Mouse (Mus musculus): ENCODE measurements around the gene Rpusd4.

Gene Rpusd4

DNA sequence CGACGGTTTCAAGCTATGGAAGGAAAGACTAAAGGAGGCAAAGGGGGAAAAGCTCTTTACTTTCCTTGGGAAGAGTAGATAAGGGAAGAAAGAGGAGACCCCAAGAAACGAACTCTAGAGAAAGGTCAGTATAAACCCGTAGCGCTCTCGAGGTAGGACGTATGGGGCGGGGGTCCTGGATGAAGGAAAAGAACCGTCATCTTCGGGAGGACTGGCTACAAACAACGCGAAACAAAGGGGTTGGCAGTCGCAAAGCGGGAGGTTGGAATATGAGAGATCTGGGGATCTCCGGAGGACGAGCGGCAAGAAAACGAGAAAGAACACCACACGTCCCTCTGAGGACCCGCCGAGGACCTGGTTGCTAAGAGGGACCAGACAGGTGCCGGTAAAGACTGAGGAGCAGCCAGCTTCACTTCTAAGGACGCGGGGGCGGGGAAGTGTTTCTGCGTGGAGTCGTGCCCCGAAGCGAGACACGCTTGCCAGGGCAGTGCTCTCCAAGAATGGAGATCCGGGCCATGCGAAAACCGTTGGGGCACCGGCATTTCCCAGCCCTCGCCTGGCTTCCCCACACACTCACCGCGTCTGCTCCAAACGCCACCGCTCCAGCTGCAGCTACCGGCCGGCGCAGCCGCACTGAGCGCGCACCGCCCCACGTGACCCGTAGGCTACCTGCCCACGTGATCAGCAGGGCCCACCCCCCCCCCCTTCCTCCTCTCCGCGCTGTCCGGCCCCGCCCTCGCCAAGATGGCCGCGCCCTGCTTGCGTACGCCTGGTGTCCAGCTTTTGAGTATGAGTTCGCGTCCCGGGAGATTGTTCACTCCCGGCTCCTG, at the start of gene Rpusd4, which contains the start of gene Fam118b:
Rpusd4 (plus strand) TSS at position 720 of the 830 bp plus-strand sequence.
Fam118b (minus strand) TSS at position 660 of the 830 bp plus-strand sequence.
- in situ Hi-C loops (cut with MboI, MseI): loop anchor here (5.0 kb wide), 1 partner anchor 55 kb away; the partner anchor contains the start of gene Foxred1

DNA sequence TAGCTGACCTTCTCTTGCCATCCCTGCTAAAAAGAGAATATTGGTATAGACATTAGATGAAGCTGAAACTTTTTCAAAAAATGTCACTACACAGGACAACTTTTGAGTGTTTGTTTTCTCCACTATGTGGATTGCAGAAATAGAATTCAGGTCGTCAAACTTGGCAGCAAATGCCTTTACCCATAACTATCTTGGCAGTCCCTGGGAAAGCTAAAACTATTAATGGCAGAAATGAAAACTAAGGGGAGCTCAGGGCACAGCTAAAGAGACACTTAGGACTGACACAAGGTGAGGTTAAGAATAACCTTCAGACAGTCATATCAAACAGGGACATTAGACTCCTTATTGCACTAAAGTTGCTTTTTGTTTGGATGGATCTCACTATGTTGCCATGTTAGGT, 49.7 kb upstream of the Rpusd4 start:
- in situ Hi-C loops (cut with MboI, MseI): no loop called here

DNA sequence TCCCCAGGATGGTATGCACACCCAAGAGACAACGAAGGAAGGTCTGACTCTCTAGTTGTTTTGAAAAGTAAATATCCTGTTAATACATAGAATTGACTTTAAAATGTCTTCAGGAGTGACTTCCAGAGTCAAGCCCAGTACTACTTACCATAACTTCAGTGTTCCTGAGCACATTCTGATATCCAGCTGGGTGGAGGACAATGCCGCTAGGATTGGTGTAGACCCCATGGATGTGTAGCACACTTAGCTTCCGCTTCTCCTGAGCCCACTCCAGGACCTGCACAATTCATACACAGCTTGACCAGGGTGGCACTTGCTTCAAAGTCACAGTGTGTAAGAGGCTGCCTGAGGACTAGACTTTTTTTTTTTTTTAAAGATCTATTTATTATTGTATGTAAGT, 44.2 kb upstream of the Rpusd4 start:
- in situ Hi-C loops (cut with MboI, MseI): no loop called here

DNA sequence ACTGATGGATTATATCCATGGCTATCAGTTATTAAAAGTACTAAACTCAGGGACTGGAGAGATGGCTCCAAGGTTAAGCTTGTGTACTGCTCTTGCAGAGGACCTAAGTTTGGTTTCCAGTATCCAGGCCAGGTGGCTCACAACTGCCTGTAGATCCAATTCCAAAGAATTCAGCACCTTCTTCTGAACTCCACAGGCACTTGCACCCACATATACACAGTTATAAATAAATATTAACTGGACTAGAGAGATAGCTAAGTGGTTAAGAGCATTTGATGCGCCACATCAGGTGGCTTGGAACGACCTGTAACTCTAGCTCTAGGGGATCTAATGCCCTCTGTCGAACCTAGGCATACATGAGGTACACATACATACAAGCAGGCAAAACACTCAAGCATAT, 39.0 kb upstream of the Rpusd4 start:
- in situ Hi-C loops (cut with MboI, MseI): no loop called here

DNA sequence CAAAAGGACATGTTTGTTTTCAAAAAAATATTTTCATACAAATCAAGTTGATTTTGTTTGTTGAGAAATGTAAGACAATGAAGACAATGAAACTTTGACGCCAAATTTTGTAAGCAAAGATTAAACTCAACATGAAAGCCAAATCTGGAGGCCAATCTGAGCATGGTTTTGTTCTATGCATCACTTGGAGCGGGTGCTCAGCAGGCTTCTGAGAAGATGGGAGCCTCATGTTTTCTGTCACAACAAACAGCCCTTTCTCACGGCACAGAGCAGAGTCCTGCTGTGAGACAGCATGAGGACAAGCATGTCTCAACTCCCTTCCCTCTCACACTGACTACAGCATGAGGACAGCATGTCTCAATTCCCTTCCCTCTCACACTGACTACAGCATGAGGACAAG, 31.7 kb upstream of the Rpusd4 start:
- in situ Hi-C loops (cut with MboI, MseI): no loop called here

DNA sequence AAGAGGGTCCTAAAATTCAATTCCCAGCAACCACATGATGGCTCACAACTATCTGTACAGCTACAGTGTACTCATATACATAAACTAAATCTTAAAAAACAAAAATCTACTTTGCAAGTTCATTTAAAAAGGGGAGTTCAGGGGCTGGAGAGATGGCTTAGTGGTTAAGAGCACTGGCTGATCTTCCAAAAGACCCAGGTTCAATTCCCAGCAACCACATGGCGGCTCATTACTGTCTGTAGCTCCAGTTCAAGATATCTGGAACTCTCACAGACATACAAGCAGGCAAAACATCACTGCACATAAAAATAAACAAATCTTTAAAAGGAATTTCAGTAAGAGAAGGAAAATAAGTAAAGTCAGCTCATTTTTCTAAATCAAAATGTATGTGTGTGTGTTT, 29.3 kb upstream of the Rpusd4 start:
- in situ Hi-C loops (cut with MboI, MseI): no loop called here

DNA sequence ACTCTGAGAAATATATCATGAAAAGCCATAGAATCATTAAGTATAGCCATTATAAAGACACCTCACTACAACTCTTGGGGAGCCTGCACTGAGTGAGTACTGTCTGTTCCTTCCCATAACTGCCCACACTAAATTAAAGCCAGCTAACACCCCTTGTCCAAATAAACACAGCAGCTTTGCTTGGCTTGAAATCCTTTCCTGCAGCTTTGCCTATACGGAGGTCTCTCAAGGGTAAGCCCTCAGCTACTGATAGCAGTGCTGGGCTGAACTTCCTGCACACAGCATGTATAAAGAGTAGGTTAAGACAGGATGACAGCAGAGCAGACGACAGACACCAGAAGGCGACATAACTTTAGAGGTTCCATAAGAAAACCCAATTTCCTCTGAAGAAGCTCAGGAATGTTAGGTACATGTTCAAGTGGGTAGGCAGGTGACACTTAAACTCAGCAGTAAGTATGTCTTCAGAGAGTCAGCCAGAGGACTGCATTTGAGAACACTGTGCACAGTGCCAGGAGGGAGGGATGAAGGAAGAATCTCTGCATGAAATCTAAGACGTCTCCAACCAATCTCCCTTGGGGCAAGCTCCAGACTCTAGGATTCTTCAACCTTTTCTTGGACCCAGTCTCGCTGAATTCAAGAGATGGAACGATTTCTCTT, 28.6 kb upstream of the Rpusd4 start:
- in situ Hi-C loops (cut with MboI, MseI): no loop called here

DNA sequence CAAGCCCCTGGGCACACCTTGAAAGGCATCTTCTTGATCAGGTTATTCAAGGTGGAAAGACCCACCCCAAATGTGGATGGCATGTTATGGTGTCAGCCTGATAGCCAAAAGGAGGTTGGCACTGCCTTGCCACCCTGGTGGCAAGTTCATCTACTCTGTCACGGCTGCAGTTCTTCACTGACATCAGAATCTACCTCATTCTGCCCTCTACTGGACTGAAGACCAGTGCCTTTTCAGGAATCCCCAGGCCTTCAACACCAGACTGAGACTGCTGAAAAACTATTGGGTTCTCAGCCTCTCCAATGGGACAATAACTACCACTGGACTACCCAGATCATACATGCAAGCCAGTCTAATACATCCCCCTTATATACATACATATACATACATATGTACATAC, 27.9 kb upstream of the Rpusd4 start:
- in situ Hi-C loops (cut with MboI, MseI): loop anchor here (10.0 kb wide), 1 partner anchor 1975 kb away; no protein-coding TSS in a partner anchor

DNA sequence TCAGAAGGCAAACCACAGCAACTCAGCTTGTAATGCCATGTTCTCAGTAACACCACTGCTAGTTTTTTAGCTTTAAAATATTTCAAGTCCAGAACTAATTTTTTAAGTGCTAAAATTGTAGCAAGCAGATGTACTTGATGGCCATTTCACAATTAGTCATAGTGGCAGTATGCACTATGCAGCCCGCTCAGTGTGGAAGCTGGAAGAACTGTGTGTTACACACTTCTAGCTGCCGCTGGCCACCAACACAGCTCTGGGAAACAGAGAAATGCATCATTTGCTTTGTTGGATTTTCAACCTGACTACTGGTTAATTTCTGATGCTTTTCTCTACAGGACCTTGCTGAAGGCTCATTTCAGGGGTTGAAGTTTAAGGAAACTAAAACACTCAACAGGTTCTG, 20.3 kb upstream of the Rpusd4 start:
- in situ Hi-C loops (cut with MboI, MseI): loop anchor here (10.0 kb wide), 1 partner anchor 1967 kb away; no protein-coding TSS in a partner anchor

DNA sequence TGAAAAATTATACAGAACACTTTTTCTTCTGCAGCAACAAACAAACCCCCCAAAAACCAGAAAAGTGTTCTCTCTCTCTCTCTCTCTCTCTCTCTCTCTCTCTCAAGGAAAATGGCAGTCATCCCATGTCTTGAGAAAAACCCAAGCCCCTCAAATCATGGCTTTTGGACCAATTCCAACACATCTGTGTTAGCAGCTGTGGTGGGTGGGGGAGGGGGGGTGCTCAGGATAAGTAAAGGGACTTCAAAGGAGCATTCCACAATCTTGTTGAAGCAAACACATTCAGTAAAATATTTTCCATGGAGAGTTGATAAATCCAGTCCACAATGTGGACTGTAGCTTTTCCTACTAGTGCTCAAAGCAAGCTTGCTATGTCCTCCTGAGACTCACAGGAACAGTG, 18.2 kb upstream of the Rpusd4 start:
- in situ Hi-C loops (cut with MboI, MseI): loop anchor here (10.0 kb wide), 1 partner anchor 1965 kb away; no protein-coding TSS in a partner anchor

DNA sequence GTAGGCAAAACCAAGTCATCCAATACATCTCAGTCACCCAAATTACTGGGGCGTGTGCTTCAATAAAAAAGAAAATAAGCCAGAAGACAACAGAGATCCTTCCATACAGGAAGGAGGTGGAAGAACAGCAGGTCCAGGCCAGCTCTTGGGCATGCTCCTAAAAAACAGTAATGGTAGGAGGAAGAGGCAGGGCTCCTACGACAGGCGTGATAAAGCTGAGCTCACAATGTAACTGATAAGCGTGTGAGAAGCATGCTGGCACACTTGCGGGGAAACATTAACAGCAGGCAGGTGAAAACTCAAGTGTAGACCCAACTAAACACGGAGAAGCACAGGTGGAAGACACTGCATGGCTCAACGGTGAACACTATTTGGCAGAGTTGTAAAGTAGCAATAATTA, 10.3 kb upstream of the Rpusd4 start:
- in situ Hi-C loops (cut with MboI, MseI): no loop called here

DNA sequence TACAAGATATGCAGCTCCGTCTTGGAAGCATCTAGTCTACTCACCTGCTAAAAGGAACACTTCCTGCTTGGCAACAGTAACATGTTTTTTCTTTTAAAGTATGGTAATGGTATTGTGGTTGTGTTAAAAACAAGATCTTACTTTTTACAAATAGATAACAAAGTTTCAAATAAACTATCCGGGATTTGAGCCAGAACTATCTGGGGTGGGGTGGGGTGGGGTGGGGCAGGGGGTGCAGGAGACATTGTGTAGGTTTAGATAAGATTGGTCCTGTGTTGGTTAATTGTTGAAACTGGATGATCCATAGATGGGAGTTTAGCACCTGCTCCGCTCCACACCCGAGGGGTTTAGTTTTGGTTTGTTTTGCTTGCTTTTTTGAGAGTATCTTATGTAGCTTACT, 5.2 kb upstream of the Rpusd4 start:
- in situ Hi-C loops (cut with MboI, MseI): no loop called here

DNA sequence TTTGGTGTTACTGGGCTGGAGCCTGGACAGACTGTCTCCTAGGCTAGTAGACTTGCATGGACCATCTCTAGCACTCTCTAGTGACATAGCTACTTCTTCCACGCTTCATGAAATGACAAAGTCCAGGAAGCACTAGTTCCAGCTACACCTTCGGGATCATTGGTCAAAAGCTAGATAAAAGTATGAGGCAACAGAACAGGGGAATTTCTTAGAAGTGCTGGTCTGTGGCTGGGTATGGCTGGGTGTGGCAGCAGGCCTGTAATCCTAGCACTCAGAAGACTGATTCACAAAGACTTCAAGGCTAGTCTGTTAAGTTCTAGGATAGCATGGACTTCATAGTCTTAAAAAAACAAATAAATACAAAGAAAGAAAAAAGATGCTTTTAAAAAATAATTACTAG, 4.2 kb upstream of the Rpusd4 start:
- in situ Hi-C loops (cut with MboI, MseI): no loop called here

DNA sequence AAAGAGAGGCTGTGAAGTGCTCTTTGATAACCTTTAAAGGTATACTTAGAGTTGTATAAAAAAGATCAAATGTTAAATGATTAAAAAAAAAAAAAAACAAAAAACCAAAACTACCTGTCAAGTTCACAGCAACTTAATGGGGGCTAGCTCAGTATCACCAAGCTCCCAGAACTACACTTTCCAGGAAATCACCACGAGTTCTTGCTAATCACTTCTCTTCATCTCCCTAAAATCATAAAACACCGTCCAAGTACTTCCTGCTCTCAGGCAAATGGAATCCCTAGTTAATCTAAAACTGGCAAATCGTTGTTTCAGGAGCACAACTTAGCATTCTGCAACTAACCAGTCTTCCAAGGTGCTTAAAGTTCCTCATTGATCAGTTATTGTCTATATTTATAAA, 3.2 kb upstream of the Rpusd4 start:
- in situ Hi-C loops (cut with MboI, MseI): no loop called here

DNA sequence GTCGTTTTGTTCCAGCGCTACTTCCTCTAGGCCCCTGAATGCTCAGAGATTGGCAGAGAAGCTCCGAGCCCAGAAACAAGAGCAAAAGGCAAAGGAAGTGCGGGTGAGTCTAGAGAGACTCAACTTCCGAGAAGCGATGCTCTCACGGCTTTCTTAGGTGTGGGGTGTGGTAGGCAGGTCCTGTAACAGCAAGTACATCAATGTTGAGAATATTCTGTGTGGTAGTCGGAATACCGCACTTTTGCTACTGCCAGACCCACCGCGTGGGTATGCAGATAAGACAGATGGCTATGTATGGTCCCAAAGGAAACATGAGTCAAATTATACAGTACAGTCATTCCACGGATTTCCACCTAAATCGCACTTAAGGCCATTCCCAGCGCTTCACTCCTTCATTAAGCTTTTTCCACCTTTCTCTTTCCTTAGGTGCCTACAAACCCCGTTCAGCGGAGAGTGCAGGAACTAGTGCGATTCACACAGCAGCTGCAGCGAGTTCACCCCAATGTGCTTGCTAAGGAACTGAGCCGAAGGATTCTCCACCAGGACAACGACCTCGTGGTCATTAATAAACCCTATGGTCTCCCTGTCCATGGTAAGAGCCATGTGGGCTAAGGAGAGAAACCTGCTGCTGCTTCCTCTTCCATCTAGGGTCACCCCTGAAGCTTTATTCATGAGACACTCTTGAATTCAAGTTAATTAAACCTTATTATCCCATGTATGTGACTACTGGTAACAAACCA, 481 bp downstream of the Rpusd4 start:
- in situ Hi-C loops (cut with MboI, MseI): loop anchor here (5.0 kb wide), 1 partner anchor 56 kb away; the partner anchor contains the start of gene Foxred1

DNA sequence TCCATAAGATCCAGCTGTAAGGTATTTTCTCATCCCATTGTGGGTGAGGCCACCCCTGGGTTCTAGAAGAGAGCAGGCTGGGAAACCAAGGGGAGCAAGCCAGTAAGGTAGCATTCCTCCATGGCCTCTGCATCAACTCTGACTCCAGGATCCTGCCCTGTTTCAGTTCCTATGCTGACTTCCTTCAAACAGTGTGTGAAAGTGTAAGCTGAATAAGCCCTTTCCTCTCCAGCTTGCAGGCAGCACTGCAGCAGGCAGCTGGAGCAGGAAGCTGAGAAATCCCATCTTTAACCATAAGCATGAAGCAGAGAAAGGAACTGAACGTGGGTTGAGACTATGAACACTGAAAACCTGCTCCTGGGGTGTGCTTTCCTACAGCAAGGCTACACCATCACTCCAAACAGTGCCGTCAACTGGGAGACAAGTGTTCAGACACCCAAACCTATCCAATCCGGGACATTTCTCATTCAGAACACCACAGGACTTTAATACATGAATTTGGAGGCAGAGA, 10.2 kb downstream of the Rpusd4 start:
- in situ Hi-C loops (cut with MboI, MseI): no loop called here

DNA sequence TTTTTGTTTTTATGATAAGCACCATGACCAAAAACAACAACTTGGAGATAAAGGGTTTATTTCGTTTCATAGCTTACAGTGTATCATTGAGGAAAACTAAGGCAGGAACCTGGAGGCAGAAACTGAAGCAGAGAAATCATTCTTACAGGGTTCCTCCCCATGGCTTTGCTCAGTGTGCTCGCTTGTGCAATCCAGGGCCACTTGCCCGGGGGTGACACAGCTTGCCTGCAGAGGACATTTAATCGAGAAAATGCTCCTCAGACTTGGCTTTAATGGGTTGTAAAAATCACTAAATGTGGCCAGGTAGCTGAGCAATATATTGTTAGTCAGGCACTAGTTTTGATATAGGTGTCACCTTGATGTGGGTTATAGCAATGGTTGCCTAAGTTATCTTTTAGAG, 10.8 kb downstream of the Rpusd4 start:
- in situ Hi-C loops (cut with MboI, MseI): no loop called here

DNA sequence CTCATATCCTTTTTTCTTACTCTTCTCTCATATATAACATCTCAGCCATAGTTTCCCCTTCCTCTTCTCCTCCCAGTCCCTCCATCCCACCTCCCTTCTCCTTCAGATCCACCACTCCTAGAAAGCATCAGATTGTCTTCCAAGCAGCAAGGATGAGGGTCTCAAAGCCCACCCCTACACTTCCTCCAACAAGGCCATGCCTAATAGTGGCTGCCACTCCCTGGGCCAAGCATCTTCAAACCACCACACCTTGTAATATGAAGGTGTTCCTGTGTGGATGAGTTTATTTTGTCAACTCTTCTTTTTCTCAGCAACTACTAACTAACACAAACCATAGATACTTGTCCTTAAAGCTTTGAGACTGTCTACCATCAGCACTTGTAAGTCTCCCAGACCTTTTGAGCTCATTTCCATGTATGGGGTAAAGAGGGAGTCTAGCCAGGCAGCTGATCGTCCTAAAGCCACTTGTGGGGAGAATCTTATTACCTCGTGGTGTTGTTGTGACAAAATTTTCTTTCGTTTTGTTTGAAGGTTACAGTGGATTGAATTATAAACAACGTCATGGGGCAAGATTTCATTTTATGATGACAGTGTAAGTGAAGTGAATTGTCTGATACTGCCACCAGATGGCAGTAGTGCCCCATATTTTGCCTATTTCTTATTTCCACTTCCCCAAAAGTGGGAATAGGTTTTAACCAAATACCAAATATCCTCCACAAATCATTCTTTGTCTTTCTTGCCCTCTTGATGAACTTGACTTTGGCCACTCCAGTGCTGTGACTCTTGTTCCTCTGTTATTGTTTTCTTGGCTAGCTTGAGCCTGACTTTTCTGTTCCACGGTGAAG, 14.6 kb downstream of the Rpusd4 start:
- in situ Hi-C loops (cut with MboI, MseI): no loop called here

DNA sequence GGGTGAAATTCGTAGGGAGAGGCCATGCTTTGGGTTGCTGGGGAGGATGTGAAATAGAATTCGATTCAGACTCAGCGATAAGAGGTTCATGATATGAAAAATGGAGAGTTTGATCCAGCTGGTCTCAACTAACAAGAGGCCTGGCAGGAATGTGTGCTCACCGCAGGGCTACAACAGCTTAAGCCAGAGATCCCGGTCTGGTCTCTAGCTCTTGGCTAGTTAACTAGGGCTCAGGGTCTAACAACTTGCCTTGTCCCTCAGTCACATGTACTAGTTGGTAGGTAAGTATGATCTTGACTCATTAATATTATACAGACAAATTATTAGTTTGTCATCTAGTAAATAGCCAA, 15.2 kb downstream of the Rpusd4 start:
- in situ Hi-C loops (cut with MboI, MseI): no loop called here

DNA sequence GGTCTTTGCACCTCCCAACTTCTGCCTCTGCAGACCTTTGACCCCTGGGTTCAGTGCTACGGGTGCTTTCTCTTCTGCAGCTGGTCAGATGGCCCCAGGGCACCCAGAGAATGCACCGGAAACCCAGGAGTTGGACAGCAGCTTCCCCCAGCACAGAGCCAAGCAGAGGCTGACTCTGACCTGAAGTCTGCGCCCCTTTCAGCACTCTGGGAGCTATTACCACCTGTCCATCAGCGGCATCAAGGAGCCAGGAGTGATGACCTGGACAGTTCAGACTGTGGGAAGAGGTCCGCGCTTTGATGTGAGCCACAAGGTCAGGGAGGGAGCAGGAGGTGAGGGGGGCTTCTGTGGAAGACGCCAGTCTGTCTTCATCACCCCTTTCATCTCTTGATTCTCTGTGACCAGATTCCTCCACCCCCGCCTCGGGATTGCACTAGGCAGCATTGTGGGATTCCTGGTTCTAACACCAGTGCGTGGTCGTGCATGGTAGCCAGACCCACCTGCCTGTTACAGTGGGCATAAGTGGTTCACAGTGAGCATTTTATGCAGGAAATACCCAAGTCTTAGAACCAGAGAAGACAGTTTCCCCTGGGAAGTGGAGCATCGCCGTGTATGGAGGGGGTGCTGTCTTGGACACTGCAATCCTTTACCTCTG, 15.9 kb downstream of the Rpusd4 start:
- in situ Hi-C loops (cut with MboI, MseI): no loop called here

DNA sequence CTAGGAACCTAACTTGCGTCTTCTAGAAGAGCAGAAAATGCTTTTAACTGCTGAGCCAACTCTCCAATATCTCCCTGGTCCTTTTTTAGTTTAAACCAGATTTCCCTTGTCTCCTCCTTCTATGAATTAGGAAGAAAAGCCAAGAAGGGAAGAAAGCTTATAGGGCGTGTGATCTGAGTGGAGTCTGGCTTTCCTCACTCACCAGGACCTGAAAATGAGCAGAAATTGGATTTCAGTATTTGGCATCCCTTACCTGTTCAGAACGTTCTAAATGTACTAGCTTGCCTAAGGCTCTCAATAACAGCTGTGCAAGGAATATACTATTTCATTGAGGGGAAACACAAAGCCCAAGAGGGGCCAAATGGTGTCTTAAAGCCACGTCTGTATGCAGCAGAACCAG, 16.7 kb downstream of the Rpusd4 start:
- in situ Hi-C loops (cut with MboI, MseI): no loop called here
